Mouse (Mus musculus) gastrocnemius, postnatal 14 days (tissue): ENCODE results near the gene Klhl9. TPM values are rescaled to one million over a fixed set of nuclear protein-coding genes. Genes with fewer than 3 reads are reported as not detected.

Source experiments
- total RNA-seq, 2 experiments: library from RNA; stranded (reverse); gene quantifications; 2 replicates each; pipeline ENCODE4 v1.2.3; 2021

The Klhl9 gene
- total RNA-seq, 2 experiments from 2014 or later: 51.0 to 57.1 TPM

Other genes with a start within 250 kb of the Klhl9 start
- gene Ifnb1, start 199.7 kb downstream of the Klhl9 start, total RNA-seq: not detected
- gene Ifna15, start 164.2 kb downstream of the Klhl9 start, total RNA-seq: not detected
- gene Ifna14, start 150.7 kb downstream of the Klhl9 start, total RNA-seq: not detected
- gene Ifna9, start 130.1 kb downstream of the Klhl9 start, total RNA-seq: not detected
- gene Ifna12, start 119.1 kb downstream of the Klhl9 start, total RNA-seq: not detected
- gene C87499, start 88.1 kb downstream of the Klhl9 start, total RNA-seq: not detected
- not detected for gene Ifna13, start 78.0 kb downstream of the Klhl9 start, total RNA-seq
- not detected for gene Ifna16, start 45.5 kb downstream of the Klhl9 start, total RNA-seq
- not detected for gene Ifna2, start 38.6 kb downstream of the Klhl9 start, total RNA-seq
- gene Ifnab, start 31.1 kb downstream of the Klhl9 start, total RNA-seq: not detected
- under 1 TPM in 1 of 2 experiments, not detected in 1; 0.41 TPM for gene Gm26566, start 660 bp downstream of the Klhl9 start, total RNA-seq
- gene Gm13271, start 32.4 kb upstream of the Klhl9 start, total RNA-seq: not detected
- not detected for gene Gm13283, start 37.7 kb upstream of the Klhl9 start, total RNA-seq
- gene Gm13290, start 51.4 kb upstream of the Klhl9 start, total RNA-seq: not detected
- gene Gm13289, start 54.5 kb upstream of the Klhl9 start, total RNA-seq: not detected
- gene Gm13272, start 57.4 kb upstream of the Klhl9 start, total RNA-seq: not detected
- not detected for gene Ifnz, start 59.7 kb upstream of the Klhl9 start, total RNA-seq
- gene Gm13276, start 63.2 kb upstream of the Klhl9 start, total RNA-seq: not detected
- gene Gm13277, start 66.2 kb upstream of the Klhl9 start, total RNA-seq: not detected
- gene Gm13278, start 69.1 kb upstream of the Klhl9 start, total RNA-seq: not detected
- not detected for gene Gm13275, start 72.0 kb upstream of the Klhl9 start, total RNA-seq
- not detected for gene Gm13279, start 74.9 kb upstream of the Klhl9 start, total RNA-seq
- not detected for gene Gm13285, start 77.2 kb upstream of the Klhl9 start, total RNA-seq
- gene Gm13287, start 80.8 kb upstream of the Klhl9 start, total RNA-seq: not detected
- gene Gm13288, start 83.1 kb upstream of the Klhl9 start, total RNA-seq: not detected
- not detected for gene Ifna7, start 93.8 kb upstream of the Klhl9 start, total RNA-seq
- gene Ifna11, start 97.5 kb upstream of the Klhl9 start, total RNA-seq: not detected
- not detected for gene Ifna6, start 105.0 kb upstream of the Klhl9 start, total RNA-seq
- not detected for gene Ifna5, start 113.1 kb upstream of the Klhl9 start, total RNA-seq
- not detected for gene Ifna4, start 119.4 kb upstream of the Klhl9 start, total RNA-seq
- gene Ifna1, start 127.6 kb upstream of the Klhl9 start, total RNA-seq: not detected
- not detected for gene Ifne, start 157.7 kb upstream of the Klhl9 start, total RNA-seq